Mouse (Mus musculus) retina, embryonic 14.5 days (tissue): ENCODE measurements at regions not wholly inside any gene's neighbourhood (a gene's known extent, or its start where the extent isn't known, plus 50 kb on each side); places are given as distances from the start of the nearest gene placed in this dataset.
"Not testable (repeated sequence)": the region's sequence is repeated elsewhere in the genome, so short reads cannot be mapped to it uniquely, and the experiment has no call there.

ENCODE experiments used
- DNase-seq: peaks from one replicate; pipeline ENCODE4 v3.0.0-alpha.2; 2015; ENCODE audit warnings: low spot score

GRCm38 (mm10) chr3:57963965-57964364 is 116.1 kb upstream of the Pfn2 start:
- DNase-seq: no peak

- DNase-seq: not testable (repeated sequence)
Observed at GRCm38 (mm10) chr3:57970614-57971013, 122.7 kb upstream of the Pfn2 start.

- peak; percentile 8 for DNase-seq
Observed at GRCm38 (mm10) chr3:57972469-57973245, 124.8 kb upstream of the Pfn2 start.

GRCm38 (mm10) chr3:57973546-57973945 is 125.7 kb upstream of the Pfn2 start:
- no peak for DNase-seq

- DNase-seq: no peak
Observed at GRCm38 (mm10) chr3:57975379-57975778, 127.5 kb upstream of the Pfn2 start.

GRCm38 (mm10) chr3:57976640-57977229 is 128.9 kb upstream of the Pfn2 start:
- no peak for DNase-seq

- DNase-seq: no peak
Observed at GRCm38 (mm10) chr3:57988175-57988574, 140.3 kb upstream of the Pfn2 start.

DNA sequence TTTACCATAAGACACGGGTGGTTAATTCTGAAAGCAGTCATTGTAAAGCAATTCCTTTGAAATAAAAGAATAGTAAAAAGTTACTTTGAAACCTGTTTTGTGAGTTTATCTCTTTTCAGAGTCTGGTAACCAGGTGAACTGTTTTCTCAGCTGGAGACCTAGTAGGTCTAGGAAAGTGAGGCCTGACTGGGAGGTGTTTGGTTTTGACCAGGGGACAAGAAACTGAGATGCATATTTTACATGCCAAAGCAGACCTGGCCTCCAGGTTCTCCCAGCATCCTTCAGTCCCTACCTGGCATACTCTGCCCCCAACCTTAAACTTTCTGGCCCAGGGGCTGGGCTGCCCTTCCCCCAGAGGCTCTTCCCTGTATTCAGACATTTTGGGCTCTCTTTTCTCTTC is 142.9 kb upstream of the Pfn2 start:
- no peak for DNase-seq

DNA sequence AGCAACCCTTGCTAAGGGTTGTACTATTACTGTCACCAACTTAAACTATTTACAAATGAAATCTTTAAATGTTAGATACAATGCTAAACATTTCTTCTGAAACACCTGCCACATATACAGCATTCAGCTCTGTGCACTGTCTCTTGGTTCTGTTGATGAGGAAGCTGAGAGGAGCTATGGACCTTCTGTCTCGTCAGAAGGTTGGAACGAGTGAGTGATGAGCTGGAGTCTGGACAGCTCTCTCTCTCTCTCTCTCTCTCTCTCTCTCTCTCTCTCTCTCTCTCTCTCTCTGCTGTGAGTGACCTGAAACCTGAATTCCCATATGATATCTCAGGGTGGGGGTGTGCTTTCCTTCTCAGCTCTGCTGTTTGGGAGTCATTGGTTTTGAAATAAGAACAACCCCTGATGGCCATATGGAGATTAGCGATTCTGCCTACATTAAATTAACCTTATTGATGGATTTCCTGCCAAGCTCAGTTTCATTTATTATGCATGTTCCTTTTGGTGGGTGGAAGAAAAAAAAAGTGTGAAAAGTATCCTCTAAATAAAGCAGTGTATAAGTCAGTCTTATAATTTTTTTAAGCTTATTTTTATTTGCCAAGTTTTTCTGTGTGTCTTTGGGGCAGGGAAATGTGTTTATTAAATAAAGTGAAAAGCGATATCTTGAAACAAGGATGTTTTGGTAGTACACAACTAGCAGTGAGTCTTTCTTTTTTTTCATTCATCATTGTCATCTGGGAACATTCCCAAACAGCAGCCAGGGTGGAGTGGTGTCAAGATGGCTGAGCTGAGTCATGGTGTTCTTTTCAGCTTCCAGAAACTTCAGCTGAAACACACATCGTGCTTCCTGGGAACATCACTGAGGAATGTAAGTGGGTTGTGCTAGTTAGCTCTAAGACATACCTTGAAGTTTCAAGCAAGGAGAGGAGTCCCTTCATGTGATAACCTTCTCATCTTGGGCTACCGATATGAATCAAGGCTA is 150.5 kb upstream of the Pfn2 start:
- DNase-seq: no peak

DNA sequence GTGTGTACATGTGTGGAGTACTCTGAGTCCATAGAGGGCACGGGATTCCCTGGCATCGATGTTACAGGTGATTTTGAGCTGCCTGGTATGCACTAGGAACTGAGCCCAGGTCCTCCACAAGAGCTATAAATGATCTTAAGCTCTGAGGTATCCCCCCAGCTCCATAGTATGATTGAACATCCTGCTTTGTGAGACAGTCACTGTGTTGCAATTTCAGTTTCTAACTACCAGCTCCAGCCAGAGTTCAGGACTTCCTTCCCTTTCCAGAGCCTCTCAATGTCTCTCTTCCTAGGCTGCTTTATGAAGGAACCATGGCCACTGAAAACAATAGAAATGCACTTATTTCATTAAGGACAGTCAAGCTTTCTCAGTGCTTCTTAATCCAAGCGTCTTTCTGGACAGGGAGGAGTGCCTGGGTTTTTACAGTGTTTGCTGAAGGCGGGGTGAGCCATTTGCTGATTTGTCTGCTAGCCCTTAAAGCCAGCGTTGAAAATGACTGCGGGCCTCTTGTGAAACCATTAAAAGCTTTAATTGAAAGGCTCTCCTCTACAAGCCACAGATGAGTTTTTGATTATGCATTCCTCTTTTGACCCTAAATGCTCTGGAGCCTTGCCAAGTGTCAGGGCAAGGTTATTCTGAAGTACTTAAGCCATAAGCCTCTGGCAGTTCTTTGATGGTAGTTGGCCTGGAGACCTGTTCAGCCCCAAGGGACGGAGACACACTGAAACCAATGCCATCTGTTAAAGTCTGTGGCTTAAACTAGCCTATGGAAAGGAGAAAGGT is 155.1 kb upstream of the Pfn2 start:
- DNase-seq: no peak

DNA sequence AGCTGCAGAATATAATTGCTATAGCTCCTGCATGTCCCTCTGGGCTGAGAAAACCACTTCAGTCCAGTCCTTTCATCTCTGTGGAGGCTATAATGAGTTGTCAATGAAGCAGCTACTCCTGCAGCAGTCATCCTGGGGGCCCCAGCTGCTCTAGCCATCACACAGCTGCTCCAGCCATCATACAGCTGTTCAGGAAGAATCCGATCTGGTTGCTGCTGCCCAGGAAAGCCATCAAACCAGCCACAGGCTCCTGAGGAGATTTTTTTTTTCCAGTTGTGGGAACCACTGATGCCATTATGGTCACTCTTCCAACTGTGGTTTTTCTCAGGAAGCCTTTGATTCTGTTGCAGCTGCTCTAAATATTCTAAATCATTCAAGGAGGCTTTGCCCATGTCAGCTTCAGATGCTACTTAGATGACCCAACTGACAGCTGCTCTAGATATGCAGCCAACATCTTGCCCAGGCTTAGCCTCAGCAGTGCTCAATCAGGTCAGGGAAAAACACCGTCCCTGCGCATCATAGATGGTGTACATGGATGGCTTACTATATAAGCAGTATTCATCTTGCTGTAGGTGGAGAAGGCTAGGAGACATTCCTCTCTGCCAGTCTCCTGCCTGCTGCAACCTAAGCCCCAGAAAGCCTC is 177.0 kb upstream of the Pfn2 start:
- DNase-seq: peak; percentile 37

DNA sequence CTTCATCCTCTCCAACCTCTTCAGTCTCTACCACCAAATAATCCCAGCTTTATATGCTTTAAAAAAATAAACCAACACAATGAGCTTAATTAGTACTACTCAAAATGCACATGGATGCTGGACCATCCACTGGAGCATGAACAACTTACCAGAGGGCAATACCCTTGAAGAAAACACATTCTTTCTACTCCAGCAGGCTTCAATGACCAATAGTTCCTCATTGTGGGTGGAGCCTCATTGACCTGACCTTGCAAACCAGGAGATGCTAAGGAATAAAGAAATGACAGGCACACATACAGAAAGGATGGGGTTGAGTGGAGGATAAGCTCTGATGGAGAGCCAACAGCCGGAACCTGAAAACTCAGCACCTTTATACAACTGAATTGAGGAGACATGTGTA is 201.7 kb upstream of the Pfn2 start:
- DNase-seq: no peak

GRCm38 (mm10) chr3:58054726-58055125 is 206.8 kb upstream of the Pfn2 start:
- no peak for DNase-seq

DNA sequence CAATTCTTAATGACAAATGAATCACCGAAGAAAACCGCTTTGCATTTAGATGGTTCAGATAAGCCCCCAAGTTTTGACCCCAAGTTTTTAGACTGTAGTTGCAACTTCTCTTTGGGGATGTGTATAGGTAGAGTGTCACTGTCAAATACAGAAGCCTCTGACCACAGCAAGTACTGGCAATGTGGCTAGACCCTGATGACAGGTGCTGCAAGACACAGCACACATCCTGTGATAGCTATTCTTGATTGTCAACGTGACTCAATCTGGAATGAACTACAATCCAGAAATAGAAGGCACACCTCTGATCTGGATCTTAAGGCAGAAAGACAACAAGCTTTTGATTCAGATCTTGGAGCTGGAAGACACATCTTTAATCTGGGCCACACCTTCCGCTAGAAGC is 207.3 kb upstream of the Pfn2 start:
- DNase-seq: no peak

DNA sequence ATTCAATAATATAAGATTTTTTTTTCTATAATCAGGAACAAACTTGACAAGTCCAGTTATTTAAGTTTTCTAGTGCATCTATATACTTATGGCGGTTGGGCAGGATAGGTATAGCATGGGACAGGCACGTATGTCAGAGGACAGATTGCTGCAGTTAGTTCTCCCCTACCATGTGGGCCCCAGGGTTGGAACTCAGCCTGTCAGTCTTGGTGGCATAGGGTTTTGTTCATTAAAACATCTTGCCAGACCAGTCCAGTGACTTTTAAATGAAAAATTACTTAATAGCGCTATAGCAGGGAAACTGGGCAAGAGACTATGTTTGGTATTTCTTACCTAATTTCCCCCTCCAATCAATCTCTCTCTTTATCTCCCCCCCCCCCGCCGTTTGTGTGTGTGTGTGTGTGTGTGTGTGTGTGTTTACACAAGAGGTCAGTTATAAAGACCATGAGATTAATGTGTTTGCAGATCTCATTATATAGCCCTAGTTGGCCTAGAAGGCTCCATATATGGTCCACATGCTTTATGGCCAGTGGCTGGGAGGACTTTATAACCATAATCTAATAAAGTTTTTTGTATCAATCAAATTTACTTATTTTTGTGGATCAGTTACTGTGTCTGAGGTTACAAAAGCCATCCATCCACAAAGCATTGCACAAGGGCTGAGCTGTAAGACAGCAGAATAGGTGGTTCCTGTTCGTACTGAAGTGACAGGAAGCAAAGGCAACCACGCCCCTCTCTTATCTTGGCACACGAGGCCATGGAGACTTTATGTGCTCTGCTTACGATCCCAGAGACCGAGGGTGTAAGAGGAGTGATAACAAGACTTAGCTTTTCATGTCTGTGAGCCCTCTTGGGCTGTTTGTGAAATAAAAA is 208.5 kb upstream of the Pfn2 start:
- DNase-seq: no peak

- peak; percentile 36 for DNase-seq
Observed at GRCm38 (mm10) chr3:58057064-58057396, 209.2 kb upstream of the Pfn2 start.

GRCm38 (mm10) chr3:58058134-58058533 is 210.3 kb upstream of the Pfn2 start:
- DNase-seq: peak; percentile 58

DNA sequence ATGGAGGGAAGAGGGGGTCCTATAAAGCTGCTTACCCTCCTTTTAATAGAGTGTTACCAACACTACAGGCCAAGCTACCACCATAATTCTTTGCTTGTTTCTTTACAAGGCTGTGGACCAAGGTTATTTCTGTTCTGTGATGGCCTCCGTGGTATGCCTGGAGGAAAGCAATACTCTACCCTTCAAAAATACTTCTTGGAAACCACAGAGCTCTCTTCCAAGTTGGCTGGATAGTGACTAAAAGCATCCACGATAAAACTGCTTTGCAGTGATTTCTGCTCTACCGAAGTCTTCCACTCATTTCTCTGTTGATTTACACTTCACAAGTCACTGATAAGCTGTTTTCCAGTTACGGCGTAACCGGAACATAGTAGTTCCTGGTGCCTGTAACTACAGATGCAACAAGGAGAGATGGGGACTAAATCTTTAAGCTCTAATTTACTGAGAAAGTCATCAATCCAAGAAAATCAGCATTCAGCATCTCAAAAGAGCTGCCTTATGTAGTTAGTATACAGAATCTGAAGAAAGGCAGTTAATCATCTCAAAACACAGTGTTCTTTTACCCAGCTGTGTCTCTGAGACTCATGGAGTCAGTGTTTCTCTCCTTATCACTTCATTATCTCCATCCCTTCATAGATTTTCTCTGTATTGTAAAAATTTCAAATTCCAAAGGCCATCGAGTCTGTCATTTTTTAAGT is 216.1 kb upstream of the Pfn2 start:
- DNase-seq: no peak

GRCm38 (mm10) chr3:58071574-58071973 is 223.7 kb upstream of the Pfn2 start:
- no peak for DNase-seq
